Mouse (Mus musculus) layer of hippocampus, postnatal 10 days (tissue): Measurements from ENCODE around the gene Cacna1g. TPM values are rescaled to one million over a fixed set of nuclear protein-coding genes. Genes with fewer than 3 reads are reported as not detected.

Experiments
- DNase-seq, 2 experiments: peaks; one replicate each; pipeline ENCODE4 v3.0.0; 2021; ENCODE audit warnings: low spot score in 2 of 2
- total RNA-seq, 2 experiments: library from RNA; stranded (reverse); gene quantifications; 2 replicates each; pipeline ENCODE4 v1.2.3; 2021

Cacna1g gene
- total RNA-seq, 2 experiments from 2014 or later = 111 to 128 TPM

DNA sequence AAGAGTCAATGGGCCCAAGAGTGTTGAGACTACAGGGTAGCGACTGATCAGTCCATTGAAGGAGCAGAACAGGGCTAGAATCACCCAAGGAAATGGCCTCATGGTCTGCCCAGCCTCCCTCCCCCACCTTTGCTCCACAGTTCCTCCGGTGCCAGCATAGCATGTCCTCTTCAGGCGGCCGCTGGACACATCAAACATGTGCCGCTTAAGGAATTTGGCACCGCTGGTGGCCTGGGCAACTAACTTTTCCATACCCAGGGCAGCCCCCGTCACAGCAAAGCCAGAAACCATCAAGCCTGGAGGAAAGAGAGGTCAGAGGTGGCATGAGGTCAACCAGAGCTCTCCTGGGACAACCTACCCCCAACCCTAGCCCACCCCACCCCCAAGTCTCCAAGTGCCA, 8.0 kb upstream of the Cacna1g start:
- DNase-seq = no peak

DNA sequence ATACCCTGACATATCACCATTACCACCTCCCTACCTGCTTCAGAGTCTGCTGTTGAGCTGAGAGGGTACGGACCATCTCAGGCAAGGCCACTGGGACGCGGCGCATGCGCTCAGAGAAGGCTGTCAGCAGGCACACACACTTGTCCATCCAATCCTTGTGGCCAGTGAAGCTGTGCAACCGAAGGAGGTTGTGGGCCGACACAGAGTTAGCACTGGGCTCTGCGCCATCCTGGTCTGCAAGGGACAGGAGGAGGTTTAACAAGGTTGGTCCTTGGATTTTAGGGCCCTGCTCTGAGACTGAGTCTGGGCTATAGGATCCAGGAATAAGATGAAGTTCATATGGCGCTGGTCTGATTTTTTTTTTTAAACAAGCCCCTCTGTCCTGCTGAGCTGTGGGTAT, 6.4 kb upstream of the Cacna1g start:
- DNase-seq = no peak

DNA sequence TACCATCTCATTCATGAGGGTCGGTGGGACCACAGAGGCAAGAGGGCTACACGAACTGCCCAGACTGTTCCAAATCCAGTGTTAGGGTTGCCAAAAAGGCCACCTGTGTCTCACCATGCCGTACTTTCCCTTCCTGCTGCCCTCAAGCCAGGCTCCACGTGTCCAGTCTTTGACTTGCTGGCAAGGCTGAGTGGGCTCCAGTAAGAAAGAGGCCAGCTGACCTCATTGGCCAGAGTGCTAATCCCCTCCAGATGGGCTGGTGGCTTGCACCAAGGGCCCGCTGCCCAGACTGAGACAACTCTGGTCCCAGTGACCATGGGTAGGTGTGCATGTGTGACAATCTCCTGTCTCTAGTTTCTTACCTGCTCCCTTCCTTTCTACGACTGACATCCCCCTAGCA, 3.7 kb upstream of the Cacna1g start:
- no peak for DNase-seq

DNA sequence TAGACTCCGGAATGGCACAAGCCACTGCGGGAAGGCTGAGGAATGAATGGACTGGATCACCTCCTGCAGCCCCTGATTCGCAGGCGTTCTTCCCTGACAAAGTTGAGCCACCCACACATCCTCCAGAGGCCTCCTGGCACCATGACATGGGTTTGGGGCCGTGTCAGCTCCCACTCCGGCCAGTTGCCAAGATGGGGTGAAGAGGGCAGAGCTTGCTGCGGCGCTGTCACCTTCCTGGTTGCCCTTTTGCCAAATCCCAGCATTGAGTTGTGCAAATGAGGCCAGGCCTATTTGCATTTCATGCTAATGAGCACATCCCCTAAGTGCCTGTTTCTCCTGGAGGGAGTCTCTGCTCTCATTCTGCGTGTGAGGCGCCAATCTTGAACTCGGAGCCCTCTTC, 1.7 kb upstream of the Cacna1g start:
- DNase-seq = no peak

DNA sequence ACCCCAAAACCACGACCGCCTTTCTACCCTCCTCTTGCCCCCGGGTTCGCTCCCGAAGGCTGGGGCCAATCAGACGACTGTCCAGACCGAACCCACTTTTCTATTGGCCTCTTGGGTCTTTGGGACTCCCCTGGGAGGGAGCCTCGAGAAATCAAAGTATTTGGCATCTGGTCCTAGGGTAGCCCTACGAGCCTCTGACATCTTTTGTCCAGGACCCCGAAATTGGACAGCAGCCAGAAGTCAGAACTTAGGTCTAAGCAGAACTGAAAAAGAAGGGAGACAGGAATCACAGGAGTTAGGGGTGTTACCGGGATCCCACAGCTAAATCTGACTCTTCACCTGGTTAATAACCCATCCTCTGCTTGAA, 529 bp upstream of the Cacna1g start:
- no peak for DNase-seq

DNA sequence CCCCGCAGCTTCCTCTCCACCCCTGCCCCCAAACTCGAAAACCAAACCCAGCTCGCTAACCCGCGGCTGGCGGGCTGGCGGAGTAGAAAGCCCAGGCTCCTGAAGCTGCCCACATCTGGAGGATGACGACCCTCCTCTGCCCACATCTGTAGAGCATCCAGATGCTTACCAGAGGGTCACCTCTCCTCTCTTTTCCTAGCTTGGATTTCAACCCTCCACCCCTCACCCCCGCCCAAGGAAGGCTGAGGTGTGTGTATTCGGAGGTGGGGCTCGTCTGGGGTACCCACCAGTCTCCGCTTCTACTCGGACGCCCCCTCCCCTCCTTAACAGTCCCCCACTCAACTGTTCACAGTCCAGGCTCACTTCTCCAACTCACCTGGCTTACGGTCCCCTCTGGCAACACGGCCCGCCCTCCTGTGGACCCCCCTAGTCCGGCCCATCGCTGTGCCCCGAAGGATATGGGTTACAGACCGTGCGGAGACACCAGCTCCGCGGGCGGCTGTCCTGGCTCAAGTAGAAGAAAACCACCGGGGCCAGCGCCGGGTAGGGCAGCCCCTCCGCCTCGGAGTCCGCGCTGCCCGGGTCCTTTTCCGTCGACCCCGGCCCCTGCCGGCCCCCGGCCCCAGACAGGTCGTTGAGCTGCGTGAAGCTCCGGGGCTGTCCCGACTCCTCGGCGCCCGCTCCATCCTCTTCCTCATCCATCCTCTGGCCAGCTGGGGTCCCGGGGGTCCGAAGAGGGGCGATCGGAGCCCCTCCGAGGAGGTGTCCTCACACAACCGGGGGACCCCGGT, 887 bp downstream of the Cacna1g start:
- DNase-seq = peak in 1 of 2 experiments; percentile 33

DNA sequence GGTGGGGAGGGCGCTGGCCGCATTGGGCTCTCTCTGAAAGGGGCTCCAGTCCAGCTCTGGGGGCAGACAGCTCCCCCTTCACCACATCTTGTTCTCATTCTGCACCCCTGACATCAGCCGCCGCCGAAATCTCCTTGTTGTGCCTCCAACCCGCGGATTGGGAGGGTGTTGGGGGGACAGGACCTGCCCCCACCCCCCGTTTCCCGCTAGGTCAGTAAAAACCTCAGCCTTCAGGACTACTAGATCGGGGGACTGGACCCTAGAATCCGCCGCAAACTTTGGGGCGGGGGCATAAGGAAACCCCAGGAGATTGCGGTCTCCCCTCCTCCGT, 1.4 kb downstream of the Cacna1g start:
- DNase-seq = peak in 1 of 2 experiments; percentile 42

DNA sequence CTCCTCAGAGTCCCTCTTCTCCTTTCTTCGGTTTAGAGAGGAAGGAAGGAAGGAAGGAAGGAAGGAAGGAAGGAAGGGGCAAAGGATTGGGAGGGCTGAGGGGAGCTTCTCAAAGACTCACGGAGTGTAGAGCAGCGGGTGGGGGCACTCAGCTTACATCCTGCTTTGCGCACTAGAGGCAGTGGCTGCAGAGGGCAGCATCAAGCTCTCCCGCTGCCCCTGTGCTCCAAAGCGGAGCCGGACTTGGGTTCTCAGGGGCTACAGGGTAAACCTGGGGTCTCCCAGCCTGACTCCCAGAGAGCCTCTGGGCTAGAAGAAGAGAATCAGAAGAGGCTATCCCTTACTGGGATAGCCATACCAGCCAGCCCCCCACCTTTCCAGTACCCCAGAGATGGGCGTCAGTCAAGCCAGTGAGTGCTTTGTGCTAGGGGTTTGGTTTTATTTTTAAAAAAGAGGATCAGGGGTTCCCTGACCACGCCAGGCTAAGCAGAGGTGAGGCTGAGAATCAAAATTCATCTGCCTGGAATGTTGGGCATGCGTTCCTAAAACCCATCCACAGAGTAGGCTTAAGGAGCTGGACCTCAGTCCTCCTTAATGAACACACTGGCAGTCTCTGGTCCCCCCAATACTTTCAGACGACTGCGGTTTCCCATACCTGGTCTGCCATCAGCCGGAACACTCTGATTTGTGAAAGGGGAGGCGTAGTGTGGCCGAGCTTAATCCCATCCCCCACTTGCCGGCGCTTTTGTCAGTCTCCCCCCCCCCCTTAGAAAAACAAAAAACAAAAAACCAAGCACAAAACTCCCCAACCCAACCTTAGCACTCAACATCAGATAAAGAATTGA, 2.0 kb downstream of the Cacna1g start:
- peak in 1 of 2 experiments; percentile 25 for DNase-seq

DNA sequence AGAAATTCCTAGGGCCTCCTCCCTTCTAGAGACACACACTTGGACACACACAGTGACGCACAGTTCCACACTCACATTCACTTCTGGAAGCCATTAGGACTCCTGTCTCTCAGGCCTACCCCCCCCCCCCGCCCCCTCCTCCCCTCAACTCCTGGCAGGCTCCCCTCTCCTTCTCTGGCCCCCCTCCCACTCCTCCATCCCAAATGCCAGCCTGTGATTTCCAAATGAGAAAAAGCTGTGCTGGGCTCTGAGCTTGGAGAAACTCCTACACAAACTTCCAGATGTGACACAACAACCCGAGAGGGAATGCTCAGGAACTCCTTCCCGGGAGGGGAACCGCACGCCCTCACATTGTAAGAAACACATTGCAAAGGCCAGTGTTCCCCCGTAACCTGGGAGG, 3.6 kb downstream of the Cacna1g start:
- DNase-seq = no peak

DNA sequence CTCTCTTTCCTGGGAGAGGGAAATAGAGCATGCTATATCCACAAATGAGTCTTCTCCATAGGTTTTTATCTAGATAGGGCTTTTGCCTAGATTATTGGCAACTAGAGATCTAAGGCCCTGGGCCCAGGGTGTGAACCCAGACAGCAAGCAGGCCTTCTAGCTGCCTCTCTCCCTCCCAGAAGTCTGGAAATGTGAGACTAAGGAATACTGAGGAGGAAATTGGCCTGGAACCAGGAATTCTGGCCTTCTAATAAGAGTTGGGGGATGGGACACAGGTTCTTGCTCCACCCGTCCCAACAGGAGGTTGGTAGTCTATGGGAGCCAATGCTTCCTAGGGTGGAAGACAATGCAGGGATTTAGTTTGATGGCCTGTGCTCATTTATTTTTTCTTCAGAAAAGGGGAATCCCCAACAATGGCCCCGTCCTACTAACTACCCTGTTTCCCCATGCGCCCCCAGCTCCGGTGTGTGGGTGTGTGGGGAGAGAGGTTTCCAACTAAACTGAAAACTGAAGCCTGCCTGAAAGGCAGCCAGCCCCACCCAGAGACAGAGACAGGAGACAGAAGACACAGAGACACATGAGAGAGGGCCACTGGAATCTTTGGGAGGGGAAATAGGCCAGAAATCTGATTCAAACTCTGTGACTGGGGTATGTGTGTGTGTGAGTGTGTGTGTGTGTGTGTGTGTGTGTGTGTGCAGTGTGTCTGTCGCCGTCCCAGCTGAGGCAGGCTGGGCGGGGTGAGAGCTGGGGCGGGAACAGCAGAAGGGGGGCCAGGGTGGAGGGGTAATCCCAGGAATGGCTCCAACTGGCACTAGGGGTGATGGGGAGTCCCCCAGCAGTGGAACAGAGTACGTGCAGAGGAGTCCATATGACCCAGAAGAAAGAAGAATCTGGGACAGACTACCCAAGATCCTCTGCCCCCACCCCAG, 4.6 kb downstream of the Cacna1g start:
- DNase-seq = no peak

DNA sequence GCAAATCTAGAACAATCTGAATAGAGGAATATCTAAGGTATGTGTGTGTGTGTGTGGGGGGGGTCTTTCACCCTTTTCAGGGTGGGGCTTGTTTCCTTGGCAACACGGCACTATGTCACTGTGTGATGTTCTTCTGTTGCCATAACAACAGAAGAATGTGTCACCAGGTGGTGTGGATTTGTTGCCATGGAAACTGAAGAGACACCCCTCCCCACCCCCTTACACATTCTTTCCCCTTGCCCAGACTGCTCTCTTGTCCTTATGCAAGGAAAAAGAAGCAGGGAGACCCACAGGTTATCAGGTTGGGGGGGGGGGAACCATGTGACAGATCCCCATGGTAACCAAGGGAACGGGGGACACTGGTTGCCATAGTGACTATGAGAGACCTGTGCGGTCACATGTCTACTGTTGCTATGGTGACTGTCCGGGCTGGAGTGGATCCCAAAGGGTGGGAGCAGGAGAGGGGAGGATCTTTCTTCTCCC, 5.4 kb downstream of the Cacna1g start:
- peak; percentile 71 to 82 for DNase-seq

DNA sequence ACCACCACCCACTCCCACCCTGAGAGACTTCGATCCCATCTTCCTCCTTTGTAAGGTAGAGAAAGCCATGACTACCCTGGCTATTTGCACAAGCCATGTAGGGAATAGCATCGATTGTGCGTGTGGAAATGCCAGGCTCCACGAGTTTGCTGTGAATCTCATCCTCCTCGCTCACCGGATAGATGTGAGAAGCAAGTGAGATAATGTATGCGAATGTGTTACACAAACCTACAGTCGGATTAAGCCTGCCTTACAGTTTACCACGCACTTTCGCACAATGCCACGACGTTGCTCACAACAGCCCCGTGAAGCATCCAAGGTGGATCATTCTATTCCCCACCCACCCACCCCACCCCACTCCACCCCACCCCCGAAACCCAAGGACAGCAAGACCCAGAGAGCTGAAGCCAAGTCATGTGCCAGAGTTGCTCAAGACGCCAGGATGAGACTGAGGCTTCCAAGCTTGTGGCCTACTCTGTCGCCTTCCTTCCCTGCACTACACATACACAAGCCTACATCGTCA, 7.6 kb downstream of the Cacna1g start:
- DNase-seq = no peak

DNA sequence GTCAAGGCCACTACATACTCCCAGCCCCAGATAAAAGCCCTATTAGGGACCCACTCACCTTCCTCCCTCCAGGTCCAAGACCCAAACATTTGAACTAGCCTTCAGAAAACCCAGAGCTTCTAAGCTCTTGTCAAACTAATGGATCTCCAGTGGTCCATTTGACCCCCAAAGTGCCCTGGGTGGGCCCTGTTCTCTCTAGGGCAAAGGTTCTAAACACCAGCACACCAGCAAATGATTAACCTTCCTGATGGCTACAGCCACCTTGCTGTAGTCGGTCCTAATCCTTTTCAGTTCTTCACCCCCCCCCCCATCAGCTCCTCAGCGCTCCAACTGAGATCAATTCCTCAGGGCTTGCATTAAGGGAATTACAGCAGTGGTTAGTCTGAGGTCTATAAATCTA, 9.8 kb downstream of the Cacna1g start:
- DNase-seq = no peak

DNA sequence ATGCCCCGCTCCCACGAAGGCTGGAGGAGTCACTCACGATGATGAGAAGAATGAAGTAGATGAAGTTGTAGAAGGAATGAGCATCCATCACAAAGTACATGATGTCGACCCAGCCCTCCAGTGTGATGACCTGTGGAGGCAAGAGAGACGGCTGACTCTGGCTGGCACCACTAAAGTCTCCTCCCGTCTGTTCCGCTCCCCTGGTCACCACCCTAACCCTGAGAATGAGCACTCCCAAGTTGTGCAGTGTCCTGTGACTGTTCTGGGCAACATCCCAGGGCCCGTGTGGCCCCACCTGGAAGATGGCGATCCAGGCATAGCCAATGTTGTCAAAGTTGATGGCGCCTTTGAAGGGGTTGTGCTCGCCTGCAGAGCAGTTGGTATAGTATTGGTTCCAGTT, 12.1 kb downstream of the Cacna1g start:
- no peak for DNase-seq

DNA sequence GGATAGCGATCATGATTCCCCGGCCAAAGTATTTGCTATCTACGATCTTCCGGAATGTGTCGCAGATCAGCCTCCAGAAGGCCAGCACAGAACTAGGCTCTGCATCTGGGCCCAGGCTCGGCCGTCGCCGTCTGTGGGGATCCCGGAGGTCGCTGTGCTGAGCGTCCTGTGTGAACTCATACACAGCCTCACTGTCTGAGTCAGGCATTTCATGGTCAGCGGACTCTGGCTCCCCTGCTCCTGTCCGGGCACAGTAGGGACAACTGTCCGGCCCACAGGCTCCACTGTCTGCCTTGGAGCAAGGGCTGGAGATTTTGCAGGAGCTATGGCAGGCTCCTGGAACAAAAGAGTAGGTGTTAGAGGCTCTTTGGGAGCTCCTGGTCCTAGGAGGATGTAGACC, 17.0 kb downstream of the Cacna1g start:
- no peak for DNase-seq

DNA sequence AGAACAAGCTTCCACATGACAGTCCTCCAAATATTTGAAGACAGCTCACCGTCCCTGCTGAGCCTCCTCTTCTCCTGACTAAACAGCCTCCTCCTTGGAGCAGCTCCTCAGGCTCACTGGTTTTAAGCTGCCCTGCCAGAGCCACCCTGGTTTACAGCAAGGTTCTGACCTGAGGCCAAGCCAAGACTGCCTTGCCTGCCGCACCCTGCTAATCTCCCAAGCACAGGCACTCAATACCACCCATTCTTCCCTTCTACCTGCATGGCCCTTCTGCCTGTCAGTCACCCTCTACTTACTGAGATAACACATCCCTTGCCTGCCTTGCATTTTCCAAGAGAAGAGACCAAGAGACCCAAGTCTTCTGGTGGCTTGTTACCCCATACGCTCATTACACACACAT, 17.7 kb downstream of the Cacna1g start:
- no peak for DNase-seq

DNA sequence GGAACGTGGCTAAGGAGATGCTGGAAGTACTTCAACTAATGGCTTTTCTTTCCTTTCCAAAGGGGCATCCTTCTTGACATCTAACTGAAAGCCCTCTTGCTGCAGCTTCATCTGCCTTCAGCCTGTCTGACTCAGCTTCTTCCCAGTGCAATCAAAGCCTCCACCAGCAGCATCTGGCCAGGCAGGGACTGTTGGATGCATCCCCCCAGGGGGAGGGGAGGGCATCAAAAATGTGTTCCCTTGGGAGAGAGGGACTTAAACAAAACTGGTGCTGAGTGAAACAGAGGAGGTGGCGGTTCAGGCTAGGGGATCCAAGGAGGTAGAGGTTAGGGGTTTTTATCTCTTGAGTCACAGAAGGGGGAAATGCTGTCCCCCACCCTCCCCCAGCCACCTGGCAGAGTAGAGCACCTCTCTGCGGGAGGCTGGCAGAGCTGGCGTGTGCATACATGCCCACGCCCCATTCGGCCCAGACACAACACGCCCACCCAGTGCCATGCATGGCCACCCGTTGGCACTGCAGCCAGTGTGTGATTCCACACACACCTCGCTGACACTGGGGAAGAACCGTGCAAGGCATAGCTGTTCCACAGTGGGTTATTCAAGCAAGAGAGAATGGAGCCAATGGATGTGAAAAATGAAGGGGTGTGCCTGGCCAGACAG, 18.7 kb downstream of the Cacna1g start:
- DNase-seq = no peak

DNA sequence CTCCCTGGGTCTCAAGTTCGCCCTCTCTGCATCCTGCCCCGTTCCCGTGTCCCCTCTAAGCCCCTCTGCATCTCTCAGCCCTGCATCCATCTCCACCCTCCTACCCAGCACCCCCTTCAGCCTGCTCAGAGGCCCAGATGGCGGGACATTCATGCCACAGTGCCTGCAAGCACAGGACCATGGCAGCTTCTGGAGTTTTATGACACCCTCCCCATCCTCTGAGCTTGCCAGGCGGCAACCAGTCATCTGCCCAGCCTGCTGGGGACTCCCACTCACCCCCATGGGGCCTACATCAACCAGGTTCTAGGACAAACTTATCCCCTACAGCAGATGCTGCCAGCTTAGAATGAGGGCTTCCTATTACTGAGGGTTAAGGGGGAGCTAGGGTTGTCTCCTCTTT, 19.2 kb downstream of the Cacna1g start:
- peak in 1 of 2 experiments; percentile 44 for DNase-seq

DNA sequence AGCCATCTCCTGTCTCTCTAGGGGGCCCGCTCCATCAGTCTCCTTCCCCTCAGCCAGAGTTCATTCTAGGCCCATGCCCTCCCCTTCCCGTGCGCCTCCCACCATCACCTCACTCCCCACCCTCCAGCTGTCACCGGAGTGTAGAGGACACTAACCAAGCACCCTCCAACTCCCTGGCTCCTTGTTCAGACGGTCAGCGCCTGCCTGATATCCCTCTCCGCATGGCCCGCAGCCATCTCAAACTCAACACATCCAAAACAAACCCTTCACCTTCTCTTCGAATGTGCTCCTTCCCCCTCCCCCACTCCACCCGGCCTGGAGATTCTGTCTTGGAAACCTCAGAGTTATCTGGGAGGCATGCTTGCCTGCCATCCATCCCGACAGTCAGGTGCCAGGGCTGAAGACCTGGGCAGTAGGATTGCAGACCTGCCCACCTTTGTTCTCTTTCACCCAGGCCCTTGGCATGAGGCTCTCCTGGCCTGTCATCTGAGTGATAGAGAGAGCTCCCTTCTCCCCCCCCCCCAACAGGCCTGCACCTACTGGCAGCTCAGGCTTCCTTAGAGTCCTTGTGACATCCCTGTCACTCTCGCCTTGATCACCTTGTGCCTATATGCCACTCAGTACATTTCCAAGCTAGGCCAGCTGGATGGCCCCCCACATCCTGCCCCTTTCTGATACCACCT, 22.8 kb downstream of the Cacna1g start:
- DNase-seq = no peak

DNA sequence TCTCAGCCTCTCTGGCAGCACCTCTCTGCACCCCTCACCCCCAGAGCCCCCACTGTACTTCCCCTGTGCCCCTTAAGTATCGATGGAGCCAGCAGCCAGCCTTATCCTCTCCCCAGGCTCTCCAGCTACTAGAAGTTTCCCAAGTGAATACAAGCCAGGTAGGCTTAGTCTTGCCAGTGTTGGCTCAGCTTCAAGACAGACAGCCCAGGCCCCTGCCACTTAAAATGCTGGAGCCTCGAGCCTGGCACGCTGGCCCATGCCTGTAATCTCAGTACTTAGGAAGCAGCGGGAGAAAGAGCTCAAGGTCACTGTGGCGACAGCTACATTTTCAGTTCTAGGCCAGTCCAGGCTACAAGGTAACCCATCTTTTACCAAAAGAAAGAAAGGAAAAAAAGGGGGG, 24.1 kb downstream of the Cacna1g start:
- DNase-seq = no peak
